Mouse (Mus musculus) kidney, adult 2 months (tissue): ENCODE results near the gene Gdpd2.

Experiments
- CTCF ChIP-seq: fragments of 200-500 bp; conservative IDR thresholded peaks from 2 replicates; pipeline ENCODE4 v1.5.1; 2011; ENCODE audit warnings: low read depth, mild to moderate bottlenecking, control low read depth, low read length, moderate library complexity, mixed read lengths; ENCODE audit not compliant: insufficient read depth, insufficient read length
- POLR2A ChIP-seq: fragments of 200-500 bp; IDR thresholded peaks from one replicate; pipeline ENCODE4 v1.6.1; 2011; ENCODE audit warnings: low read depth, low read length, control low read depth

DNA sequence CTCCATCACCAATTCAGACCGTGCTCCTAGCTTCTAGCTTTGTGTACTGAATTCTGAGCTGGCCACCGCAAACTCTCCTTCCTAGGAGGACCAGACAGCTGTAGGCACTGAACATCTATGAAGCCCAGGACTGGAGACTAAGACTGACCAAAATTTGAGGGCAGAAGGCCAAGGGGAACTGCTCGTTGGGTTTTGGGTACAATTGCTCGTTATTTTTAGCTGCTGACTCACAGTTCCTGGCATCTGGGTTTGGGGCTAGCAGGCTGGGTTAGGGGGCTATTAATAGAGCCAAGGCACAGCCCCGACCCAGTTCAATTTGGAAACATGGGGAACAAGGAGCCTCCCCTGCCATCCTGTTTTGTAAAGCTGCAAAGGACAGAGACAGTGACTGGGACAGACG, 11.1 kb downstream of the Gdpd2 start:
- TF ChIP-seq CTCF (no peak), POLR2A (no peak)
